Mouse (Mus musculus) stomach, embryonic 15.5 days (tissue): ENCODE measurements around the gene Hes2. TPM values are rescaled to one million over a fixed set of nuclear protein-coding genes. Genes with fewer than 3 reads are reported as not detected.

Experiments used
- ATAC-seq: fragments of 200-750 bp; cut with Nextera tagmentation; 2 replicates; pipeline ENCODE4 v1.8.0; 2017; ENCODE audit warnings: low read depth, moderate number of reproducible peaks, moderate TSS enrichment; ENCODE audit not compliant: insufficient read depth, low FRiP score
- H3K27ac ChIP-seq: fragments of 300-500 bp; sonication (generic); 2 replicates; pipeline ENCODE4 v1.5.1; 2015; ENCODE audit warnings: mild to moderate bottlenecking, inconsistent platforms
- H3K27me3 ChIP-seq: fragments of 300-500 bp; sonication (generic); replicated peaks from 2 replicates; pipeline ENCODE4 v1.6.1; 2015; ENCODE audit warnings: inconsistent platforms
- H3K36me3 ChIP-seq: fragments of 300-500 bp; sonication (generic); 2 replicates; pipeline ENCODE4 v1.6.1; 2015; ENCODE audit warnings: inconsistent platforms
- H3K4me1 ChIP-seq: fragments of 300-500 bp; sonication (generic); 2 replicates; pipeline ENCODE4 v1.6.1; 2015; ENCODE audit warnings: inconsistent platforms
- H3K4me2 ChIP-seq: fragments of 300-500 bp; sonication (generic); 2 replicates; pipeline ENCODE4 v1.6.1; 2015; ENCODE audit warnings: mild to moderate bottlenecking, inconsistent platforms
- H3K4me3 ChIP-seq: fragments of 300-500 bp; sonication (generic); replicated peaks from 2 replicates; pipeline ENCODE4 v1.5.1; 2015; ENCODE audit warnings: inconsistent platforms
- H3K9ac ChIP-seq: fragments of 300-500 bp; sonication (generic); 2 replicates; pipeline ENCODE4 v1.6.1; 2015; ENCODE audit warnings: inconsistent platforms
- H3K9me3 ChIP-seq: fragments of 300-500 bp; sonication (generic); 2 replicates; pipeline ENCODE4 v1.6.1; 2016; ENCODE audit warnings: inconsistent platforms
- WGBS: fragments of 180-500 bp; shearing (Covaris S2); methylation state at CpG from one replicate; pipeline ENCODE4 v1.1.7; 2015; 5-methylcytosine and 5-hydroxymethylcytosine counted together
- polyA plus RNA-seq: library from polyadenylated mRNA; unstranded; fragments of >200 nt; fragmentation: Nextera tagmentation; extraction: Ambion mirVana; gene quantifications from 2 replicates; pipeline ENCODE4 v1.2.1, GENCODE M21; 2015

The Hes2 gene
- polyA plus RNA-seq, 1 experiment from 2014 or later, result 0.44 TPM

- Histone ChIP-seq H3K9me3 (no peaks in the 10 kb centered on the region), H3K27me3 (peaks cover 93% of the 10 kb centered on the region), H3K4me1 (peaks cover 35% of the 10 kb centered on the region), H3K27ac (no peak overlapping the region), H3K36me3 (no peaks in the 10 kb centered on the region), H3K9ac (no peak overlapping the region), H3K4me2 (no peak overlapping the region), H3K4me3 (no peak overlapping the region)
- 30% methylated on average over 13 of the region's 13 CpGs for WGBS
- no peak for ATAC-seq
These were observed 34.2 kb upstream of the Hes2 start for GRCm38 (mm10) chr4:152124361-152124961.

- Histone ChIP-seq H3K4me1 (peaks cover 35% of the 10 kb centered on the region), H3K9me3 (no peaks in the 10 kb centered on the region), H3K27ac (no peak overlapping the region), H3K4me2 (peak overlapping the region; percentile 37), H3K4me3 (peak overlapping the region; percentile 18), H3K27me3 (peaks cover 93% of the 10 kb centered on the region), H3K9ac (no peak overlapping the region), H3K36me3 (no peaks in the 10 kb centered on the region)
- WGBS, result 24% methylated on average over 56 of the region's 56 CpGs
- ATAC-seq, result no peak
These were observed 33.3 kb upstream of the Hes2 start for GRCm38 (mm10) chr4:152125161-152126025.

- H3K4me1 ChIP-seq, result peaks cover 35% of the 10 kb centered on the region
- 19% methylated on average over 65 of the region's 65 CpGs for WGBS
- H3K27ac ChIP-seq, result no peak overlapping the region
- H3K4me3 ChIP-seq, result peak overlapping the region; percentile 18
- no peaks in the 10 kb centered on the region for H3K9me3 ChIP-seq
- H3K36me3 ChIP-seq, result no peaks in the 10 kb centered on the region
- H3K9ac ChIP-seq, result no peak overlapping the region
- H3K4me2 ChIP-seq, result peak overlapping the region; percentile 37
- peaks cover 93% of the 10 kb centered on the region for H3K27me3 ChIP-seq
- no peak for ATAC-seq
These were observed 32.4 kb upstream of the Hes2 start for GRCm38 (mm10) chr4:152126026-152126920.

GRCm38 (mm10) chr4:152127884-152128283 is 30.8 kb upstream of the Hes2 start:
- ATAC-seq, result no peak

GRCm38 (mm10) chr4:152128784-152129183 is 29.9 kb upstream of the Hes2 start:
- Histone ChIP-seq H3K9me3 (no peaks in the 10 kb centered on the region), H3K27me3 (peaks cover 99% of the 10 kb centered on the region), H3K4me1 (peaks cover 43% of the 10 kb centered on the region), H3K36me3 (no peaks in the 10 kb centered on the region), H3K4me2 (no peak overlapping the region), H3K27ac (no peak overlapping the region), H3K4me3 (no peak overlapping the region), H3K9ac (no peak overlapping the region)
- WGBS, result 50% methylated on average over 5 of the region's 5 CpGs
- no peak for ATAC-seq

More at GRCm38 (mm10) chr4:152127884-152128283, 30.8 kb upstream of the Hes2 start:
- Histone ChIP-seq H3K27ac (no peak overlapping the region), H3K4me3 (no peak overlapping the region), H3K4me1 (peaks cover 43% of the 10 kb centered on the region), H3K4me2 (no peak overlapping the region), H3K36me3 (no peaks in the 10 kb centered on the region), H3K9me3 (no peaks in the 10 kb centered on the region), H3K9ac (no peak overlapping the region), H3K27me3 (peaks cover 99% of the 10 kb centered on the region)
- 83% methylated on average over 11 of the region's 11 CpGs for WGBS

- H3K27ac ChIP-seq, result no peak overlapping the region
- peaks cover 95% of the 10 kb centered on the region for H3K27me3 ChIP-seq
- H3K36me3 ChIP-seq, result no peaks in the 10 kb centered on the region
- peaks cover 43% of the 10 kb centered on the region for H3K4me1 ChIP-seq
- no peaks in the 10 kb centered on the region for H3K9me3 ChIP-seq
- H3K9ac ChIP-seq, result no peak overlapping the region
- ATAC-seq, result no peak
- H3K4me2 ChIP-seq, result no peak overlapping the region
- H3K4me3 ChIP-seq, result no peak overlapping the region
- WGBS, result 41% methylated on average over 13 of the region's 13 CpGs
These were observed 29.2 kb upstream of the Hes2 start for GRCm38 (mm10) chr4:152129395-152129930.

- Histone ChIP-seq H3K4me1 (peaks cover 33% of the 10 kb centered on the region), H3K27me3 (peaks cover 81% of the 10 kb centered on the region), H3K4me2 (peak overlapping the region; percentile 94), H3K36me3 (no peaks in the 10 kb centered on the region), H3K27ac (peak overlapping the region; percentile 54), H3K4me3 (peak overlapping the region; percentile 47), H3K9ac (no peak overlapping the region), H3K9me3 (no peaks in the 10 kb centered on the region)
- ATAC-seq, result peak; percentile 60
- WGBS, result under 1% methylated on average over 77 of the region's 85 CpGs
These were observed 27.7 kb upstream of the Hes2 start for GRCm38 (mm10) chr4:152130771-152131653.

- Histone ChIP-seq H3K9me3 (no peaks in the 10 kb centered on the region), H3K4me1 (peaks cover 31% of the 10 kb centered on the region), H3K4me3 (peak overlapping the region; percentile 47), H3K36me3 (no peaks in the 10 kb centered on the region), H3K4me2 (peak overlapping the region; percentile 94), H3K9ac (0 out of 2 replicates have a peak overlapping the region, but pooled peaks have one; percentile 16), H3K27ac (peak overlapping the region; percentile 54; the same call in 1 of the 2 replicates), H3K27me3 (peaks cover 70% of the 10 kb centered on the region)
- ATAC-seq, result peak; percentile 72
- WGBS, result 7% methylated on average over 50 of the region's 50 CpGs
These were observed 26.6 kb upstream of the Hes2 start for GRCm38 (mm10) chr4:152131809-152132771.

GRCm38 (mm10) chr4:152132772-152133169 is 25.9 kb upstream of the Hes2 start:
- WGBS, result 28% methylated on average over 10 of the region's 10 CpGs
- Histone ChIP-seq H3K27me3 (peaks cover 63% of the 10 kb centered on the region), H3K9me3 (no peaks in the 10 kb centered on the region), H3K4me3 (no peak overlapping the region), H3K4me2 (no peak overlapping the region), H3K9ac (no peak overlapping the region), H3K27ac (no peak overlapping the region), H3K36me3 (no peaks in the 10 kb centered on the region), H3K4me1 (peaks cover 31% of the 10 kb centered on the region)
- ATAC-seq, result no peak

- Histone ChIP-seq H3K9me3 (no peaks in the 10 kb centered on the region), H3K4me1 (peaks cover 32% of the 10 kb centered on the region), H3K36me3 (no peaks in the 10 kb centered on the region), H3K27ac (no peak overlapping the region), H3K4me2 (no peak overlapping the region), H3K27me3 (peaks cover 59% of the 10 kb centered on the region), H3K4me3 (no peak overlapping the region), H3K9ac (no peak overlapping the region)
- ATAC-seq, result no peak
- WGBS, result 45% methylated on average over 5 of the region's 5 CpGs
These were observed 25.5 kb upstream of the Hes2 start for GRCm38 (mm10) chr4:152133213-152133612.
